Mouse (Mus musculus) T-helper 17 cell (primary cell): ENCODE measurements around the gene Nptxr.

Experiments
- in situ Hi-C, 2 experiments: fragments of 300-600 bp; cut with MboI, MseI; formaldehyde crosslinking; loops; 1 replicate in 1 of 2; 2 replicates in 1 of 2; pipeline ENCODE4 v1.15.1; 2025; ENCODE audit warnings: high pct_unique_total_duplicates in 2 of 2

The Nptxr gene

GRCm38 (mm10) chr15:79804352-79805071, at the start of gene Nptxr:
TSS of gene Nptxr (minus strand) at chr15:79804766.
- in situ Hi-C loops, result no loop called here

DNA sequence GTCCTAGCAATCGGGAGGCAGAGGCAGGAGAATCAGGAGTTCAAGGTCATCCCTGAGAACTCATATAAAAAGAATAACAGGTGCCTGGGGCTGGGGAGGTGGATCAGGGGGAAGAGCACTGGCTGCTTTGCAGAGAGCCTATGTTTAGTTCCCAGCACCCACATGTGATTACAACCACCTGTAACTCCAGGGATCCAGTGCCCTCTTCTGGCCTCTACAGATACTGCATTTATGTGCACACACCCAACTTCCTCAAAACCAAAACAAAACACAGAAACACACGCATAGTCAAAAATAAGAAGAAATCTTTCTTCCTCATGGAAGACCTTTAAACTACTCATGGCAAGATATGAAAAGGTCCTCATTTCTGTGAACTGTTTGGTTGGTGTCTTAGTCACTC, 45.6 kb upstream of the Nptxr start:
- in situ Hi-C loops, result no loop called here

DNA sequence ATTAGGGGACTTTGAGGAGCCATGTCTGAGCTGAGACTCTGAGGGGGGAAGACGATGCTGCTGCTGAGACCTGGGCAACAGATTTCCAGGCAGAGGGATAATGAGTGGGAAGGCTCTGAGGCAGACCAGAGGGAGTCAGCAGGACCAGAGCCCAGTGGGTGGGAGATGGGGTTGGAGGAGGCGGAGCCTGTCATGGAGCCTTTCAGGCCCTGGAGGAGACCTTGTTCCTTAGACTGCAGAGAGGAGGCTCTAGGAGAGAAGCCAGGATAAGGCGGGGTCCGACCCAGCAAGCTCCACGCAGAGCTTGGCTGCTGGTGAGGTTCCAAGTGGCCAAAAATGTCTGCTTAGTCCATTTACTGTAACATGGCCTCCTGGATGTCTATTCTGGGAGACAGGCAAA, 42.5 kb upstream of the Nptxr start:
- in situ Hi-C loops, result loop anchor here in 1 of 2 experiments (5.0 kb wide), 1 partner anchor 80 kb away; no protein-coding TSS in a partner anchor

- in situ Hi-C loops, result loop anchor here in 1 of 2 experiments (5.0 kb wide), 1 partner anchor 79 kb away; no protein-coding TSS in a partner anchor
Measured at GRCm38 (mm10) chr15:79845986-79846385, 41.4 kb upstream of the Nptxr start.

- in situ Hi-C loops, result no loop called here
Measured at GRCm38 (mm10) chr15:79842985-79843384, 38.4 kb upstream of the Nptxr start.

GRCm38 (mm10) chr15:79840281-79840680, 35.7 kb upstream of the Nptxr start:
- in situ Hi-C loops, result no loop called here

DNA sequence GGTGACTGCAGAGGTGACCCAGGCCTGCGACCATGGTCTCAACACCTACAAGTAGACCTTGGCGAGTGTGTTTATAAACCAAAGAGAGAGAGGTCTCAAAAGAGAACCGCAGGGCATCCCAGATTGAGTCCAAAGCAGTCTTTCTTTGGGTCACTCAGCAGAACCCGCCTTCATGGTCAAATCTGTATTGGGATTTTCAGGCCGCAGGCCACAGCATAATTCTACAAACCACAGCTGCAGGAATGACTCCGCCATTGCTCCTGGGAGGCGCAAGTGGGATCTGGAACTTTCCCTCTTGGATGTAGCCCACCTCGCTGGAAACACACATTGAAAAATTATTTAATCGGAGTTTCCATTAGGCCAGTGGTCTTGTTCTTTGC, 30.3 kb upstream of the Nptxr start:
- in situ Hi-C loops, result loop anchor here in 1 of 2 experiments (10.0 kb wide), 1 partner anchor 940 kb away; the partner anchor contains the start of genes Gm49510 and Sh3bp1

DNA sequence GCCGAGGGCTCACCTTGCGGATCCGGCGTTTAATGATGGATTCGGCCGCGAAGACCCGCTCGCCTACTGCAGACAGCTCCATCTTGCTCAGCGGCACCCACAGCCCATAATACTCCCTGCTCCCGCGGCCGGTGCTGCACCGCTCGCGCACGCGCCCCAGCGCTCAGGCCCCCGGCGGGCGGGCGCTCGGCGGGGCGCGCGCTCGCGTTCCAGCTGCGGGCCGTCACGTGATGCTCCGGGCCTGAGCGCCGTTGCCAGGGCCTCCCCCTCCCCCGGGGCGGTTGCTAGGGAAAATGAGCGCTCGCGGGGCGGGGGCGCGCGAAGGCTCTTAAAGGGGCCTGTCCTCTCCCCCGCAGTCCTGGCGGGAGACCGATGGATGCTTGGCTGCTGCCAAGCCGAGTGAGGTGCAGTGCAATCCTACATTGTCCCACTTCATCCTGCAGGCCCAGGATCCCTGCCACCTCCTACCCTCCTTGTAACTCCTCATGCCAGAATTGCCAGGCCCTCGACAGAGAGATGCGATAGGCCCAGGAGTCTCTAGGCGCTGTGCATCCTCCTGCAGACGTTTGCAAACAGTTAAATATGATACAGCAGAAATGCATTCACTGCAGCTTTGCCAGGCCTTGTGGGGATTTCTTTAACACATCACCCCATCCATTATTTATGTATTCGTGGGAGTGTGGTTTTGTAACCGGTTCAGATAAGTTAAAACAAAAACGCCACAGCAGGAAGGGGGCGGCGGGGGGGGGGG, 29.7 kb upstream of the Nptxr start, which contains the start of the genes Npcd and Cbx6:
TSS of gene Npcd (minus strand) at position 108 of the 751 bp plus-strand sequence.
TSS of gene Cbx6 (minus strand) at position 559 of the 751 bp plus-strand sequence.
- in situ Hi-C loops, result loop anchor here in 1 of 2 experiments (10.0 kb wide), 1 partner anchor 940 kb away; the partner anchor contains the start of genes Gm49510 and Sh3bp1

- in situ Hi-C loops, result loop anchor here in 1 of 2 experiments (10.0 kb wide), 1 partner anchor 939 kb away; the partner anchor contains the start of genes Gm49510 and Sh3bp1
Measured at GRCm38 (mm10) chr15:79833251-79834050, 28.9 kb upstream of the Nptxr start.

- in situ Hi-C loops, result loop anchor here in 1 of 2 experiments (10.0 kb wide), 1 partner anchor 937 kb away; the partner anchor contains the start of genes Gm49510 and Sh3bp1
Measured at GRCm38 (mm10) chr15:79832064-79832900, 27.7 kb upstream of the Nptxr start.

- in situ Hi-C loops, result loop anchor here in 1 of 2 experiments (10.0 kb wide), 1 partner anchor 936 kb away; the partner anchor contains the start of genes Gm49510 and Sh3bp1
Measured at GRCm38 (mm10) chr15:79830388-79830787, 25.8 kb upstream of the Nptxr start.

GRCm38 (mm10) chr15:79829431-79829830, 24.9 kb upstream of the Nptxr start:
- in situ Hi-C loops, result loop anchor here in 1 of 2 experiments (5.0 kb wide), 1 partner anchor 83 kb away; no protein-coding TSS in a partner anchor

GRCm38 (mm10) chr15:79828366-79829035, 23.9 kb upstream of the Nptxr start:
- in situ Hi-C loops, result loop anchor here in 1 of 2 experiments (5.0 kb wide), 1 partner anchor 84 kb away; no protein-coding TSS in a partner anchor

GRCm38 (mm10) chr15:79827778-79828210, 23.2 kb upstream of the Nptxr start:
- in situ Hi-C loops, result loop anchor here in 1 of 2 experiments (5.0 kb wide), 1 partner anchor 85 kb away; no protein-coding TSS in a partner anchor

DNA sequence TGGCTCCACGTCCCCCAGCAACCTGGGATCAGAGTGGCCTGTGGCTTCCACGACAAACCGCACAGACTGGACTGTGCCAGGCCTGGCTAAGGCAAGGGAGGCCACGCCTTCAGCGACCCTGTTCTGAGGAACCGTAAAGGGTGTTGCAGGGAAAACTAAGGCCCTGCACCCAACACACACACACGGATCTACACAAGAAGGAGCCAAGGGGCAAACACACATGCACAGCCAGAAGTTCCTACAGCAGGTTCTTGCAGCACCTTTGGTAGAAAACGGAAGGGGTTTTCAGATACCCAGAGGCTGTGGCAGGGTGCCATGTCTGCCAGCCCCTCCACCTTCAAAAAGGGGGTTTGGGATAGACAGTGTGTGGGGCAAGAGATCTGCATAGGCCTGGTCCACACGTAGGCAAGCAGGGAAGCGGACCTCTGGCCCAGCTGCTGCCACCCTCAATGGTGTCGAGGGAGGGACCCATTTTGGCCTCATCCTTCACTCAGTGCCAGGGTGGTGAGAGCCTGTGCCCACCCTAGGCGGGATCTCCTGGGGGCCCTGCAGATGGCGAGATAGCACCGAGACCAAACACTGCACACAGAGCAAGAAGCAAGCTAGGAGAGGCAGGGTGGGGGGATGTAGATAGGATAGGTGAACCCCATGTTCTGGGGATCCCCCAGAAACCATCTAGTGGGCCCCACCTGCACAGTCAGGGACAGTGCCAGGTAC, 22.7 kb upstream of the Nptxr start:
- in situ Hi-C loops, result loop anchor here in 1 of 2 experiments (5.0 kb wide), 1 partner anchor 85 kb away; no protein-coding TSS in a partner anchor

DNA sequence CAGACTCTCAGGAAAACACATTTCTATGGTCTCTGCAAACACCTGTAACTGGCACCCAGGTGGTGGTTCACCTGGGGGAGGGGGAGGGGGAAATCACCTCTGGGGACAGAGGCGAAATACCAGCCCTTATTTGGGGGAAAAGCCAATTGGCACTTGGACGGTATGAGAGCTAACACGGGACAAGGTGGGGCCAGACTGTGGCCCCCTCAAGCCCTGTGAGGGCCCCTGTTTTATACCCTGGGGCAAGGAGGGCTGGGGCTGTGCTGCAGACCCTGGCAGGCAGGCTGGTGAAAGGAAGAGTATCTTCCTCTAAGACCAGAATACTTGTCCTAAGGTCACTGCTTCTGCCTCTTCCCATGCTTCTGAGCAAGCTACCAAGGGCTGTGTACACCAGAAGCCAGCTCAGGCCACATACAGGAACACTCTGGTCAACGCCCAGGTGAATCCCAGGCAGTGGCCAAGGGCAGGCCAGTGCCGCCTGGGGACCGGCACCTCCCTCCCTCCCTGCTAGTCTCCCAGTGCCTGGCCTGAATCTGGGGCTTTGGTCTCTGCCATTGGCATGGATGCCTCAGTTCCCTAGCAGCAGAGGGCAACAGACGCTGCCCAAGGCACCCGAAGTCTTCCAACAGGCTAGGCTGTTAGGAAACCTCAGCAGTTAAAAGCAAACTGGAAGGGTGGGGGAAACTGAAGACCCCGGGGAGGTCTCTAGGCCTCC, 21.8 kb upstream of the Nptxr start:
- in situ Hi-C loops, result loop anchor here in 1 of 2 experiments (5.0 kb wide), 1 partner anchor 86 kb away; no protein-coding TSS in a partner anchor

GRCm38 (mm10) chr15:79825146-79825825, 20.7 kb upstream of the Nptxr start:
- in situ Hi-C loops, result loop anchor here in 1 of 2 experiments (5.0 kb wide), 1 partner anchor 87 kb away; no protein-coding TSS in a partner anchor
